Mouse (Mus musculus): ENCODE data around the gene Tmem176a. TPM values are rescaled to one million over a fixed set of nuclear protein-coding genes. Genes with fewer than 3 reads are reported as not detected.

The Tmem176a gene
- polyA plus RNA-seq, 1 experiment from 2014 or later, result 16.7 TPM

DNA sequence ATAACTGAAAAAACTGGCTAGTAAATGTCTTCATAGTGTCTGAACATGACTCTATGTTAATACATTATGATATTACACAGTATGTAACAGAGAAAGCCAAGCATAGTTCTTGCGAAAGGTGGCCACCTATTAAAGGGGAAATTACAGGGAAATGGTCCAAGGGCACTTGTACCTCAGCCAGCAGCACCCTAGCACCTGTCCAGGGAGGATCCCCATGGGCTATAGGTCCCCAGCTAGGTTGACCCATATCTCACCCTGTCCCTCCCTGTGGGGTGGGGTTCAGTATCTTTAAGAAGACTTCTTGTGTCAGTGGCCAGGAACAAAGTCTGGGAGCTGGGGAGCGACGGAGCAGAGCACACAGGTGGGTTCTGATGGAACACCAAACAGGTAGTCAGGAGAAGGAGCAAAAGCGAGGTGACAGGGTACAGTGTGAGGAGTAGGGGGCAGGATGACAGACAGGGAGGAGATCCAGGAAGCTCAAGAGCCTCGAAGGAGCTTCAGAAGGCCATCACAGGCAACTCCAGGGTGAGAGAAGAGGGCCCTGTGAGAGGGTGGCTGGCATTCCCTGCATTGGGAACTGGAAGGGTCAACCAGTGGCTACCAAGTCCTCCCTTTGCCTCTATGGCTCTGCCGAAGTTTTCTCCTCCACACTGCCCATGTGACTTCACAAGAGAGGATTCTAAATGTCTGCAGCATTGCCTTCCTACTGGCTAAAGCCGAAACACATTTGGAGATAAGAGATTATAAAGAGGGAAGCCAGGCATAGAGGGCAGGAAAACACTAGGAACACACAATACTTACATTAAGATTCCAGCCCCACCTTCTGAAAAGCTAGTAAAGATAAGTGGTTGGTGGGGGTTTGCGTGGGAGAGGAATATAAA lies 54.5 kb downstream of the Tmem176a start:
- Histone ChIP-seq H3K27ac (ENCODE audit: low read depth, low read length) (no peak overlapping the region), H3K9me3 (ENCODE audit: control insufficient read depth, low read length) (no peaks in the 10 kb centered on the region), H3K4me3 (ENCODE audit: low read depth, low read length) (no peak overlapping the region), H3K36me3 (ENCODE audit: control insufficient read depth, insufficient read depth, low read length) (no peaks in the 10 kb centered on the region), H3K27me3 (ENCODE audit: control insufficient read depth, insufficient read depth, low read length) (no peaks in the 10 kb centered on the region), H3K9ac (replicated peaks; ENCODE audit: low read depth, low read length) (no peak overlapping the region), H3K4me1 (ENCODE audit: control insufficient read depth, insufficient read depth, low read length) (no peaks in the 10 kb centered on the region), H3K4me2 (ENCODE audit: low read depth, low read length) (no peak overlapping the region)
- WGBS, result 94% methylated on average over 8 of the region's 8 CpGs
- ATAC-seq (ENCODE audit: low read depth), result no peak

DNA sequence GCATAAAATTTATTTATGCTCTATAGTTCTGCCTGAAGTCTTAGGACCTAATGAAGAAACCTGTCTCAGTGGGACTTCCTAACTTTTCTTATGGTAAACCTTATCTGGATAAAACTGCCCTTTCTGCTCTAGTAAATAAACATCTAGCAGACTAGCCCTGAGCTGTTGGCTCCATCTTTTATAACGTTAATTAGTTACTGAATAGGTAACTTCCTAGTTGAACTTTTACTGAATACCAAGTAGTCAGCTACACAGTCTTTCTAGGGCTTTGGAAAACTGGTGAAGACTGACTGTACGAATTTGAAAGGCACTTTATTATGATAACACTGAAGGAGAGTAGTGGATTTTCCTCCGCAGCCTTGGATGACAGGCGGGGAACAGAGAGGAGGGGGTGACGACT lies 55.2 kb downstream of the Tmem176a start:
- WGBS, result 83% methylated on average over 5 of the region's 5 CpGs
- H3K9me3 ChIP-seq (ENCODE audit: control insufficient read depth, low read length), result no peaks in the 10 kb centered on the region
- no peak overlapping the region for H3K9ac ChIP-seq (replicated peaks; ENCODE audit: low read depth, low read length)
- no peak overlapping the region for H3K27ac ChIP-seq (ENCODE audit: low read depth, low read length)
- no peaks in the 10 kb centered on the region for H3K36me3 ChIP-seq (ENCODE audit: control insufficient read depth, insufficient read depth, low read length)
- no peak overlapping the region for H3K4me2 ChIP-seq (ENCODE audit: low read depth, low read length)
- H3K27me3 ChIP-seq (ENCODE audit: control insufficient read depth, insufficient read depth, low read length), result no peaks in the 10 kb centered on the region
- no peak for ATAC-seq (ENCODE audit: low read depth)
- no peak overlapping the region for H3K4me3 ChIP-seq (ENCODE audit: low read depth, low read length)
- no peaks in the 10 kb centered on the region for H3K4me1 ChIP-seq (ENCODE audit: control insufficient read depth, insufficient read depth, low read length)

Other genes with a start within 250 kb of the Tmem176a start
- 38.9 and 40.8 TPM in 2 replicates for gene Repin1, start 247.0 kb upstream of the Tmem176a start, polyA plus RNA-seq (2014; fragmentation: Nextera tagmentation; extraction: Ambion mirVana)
- not detected in 2 replicates for gene Gm44965, start 247.0 kb upstream of the Tmem176a start, polyA plus RNA-seq (2014; fragmentation: Nextera tagmentation; extraction: Ambion mirVana)
- 12.3 and 17.6 TPM in 2 replicates for gene Zfp775, start 238.9 kb upstream of the Tmem176a start, polyA plus RNA-seq (2014; fragmentation: Nextera tagmentation; extraction: Ambion mirVana)
- gene AI854703, start 214.2 kb upstream of the Tmem176a start, polyA plus RNA-seq (2014; fragmentation: Nextera tagmentation; extraction: Ambion mirVana), result 20.5 and 26.9 TPM in 2 replicates
- 0.20 and 0.35 TPM in 2 replicates for gene Gimap8, start 193.7 kb upstream of the Tmem176a start, polyA plus RNA-seq (2014; fragmentation: Nextera tagmentation; extraction: Ambion mirVana)
- gene Gimap9, start 164.8 kb upstream of the Tmem176a start, polyA plus RNA-seq (2014; fragmentation: Nextera tagmentation; extraction: Ambion mirVana), result 0.70 and 1.5 TPM in 2 replicates
- gene Gimap4, start 156.4 kb upstream of the Tmem176a start, polyA plus RNA-seq (2014; fragmentation: Nextera tagmentation; extraction: Ambion mirVana), result 0.33 and 1.4 TPM in 2 replicates
- gene Gimap6, start 132.7 kb upstream of the Tmem176a start, polyA plus RNA-seq (2014; fragmentation: Nextera tagmentation; extraction: Ambion mirVana), result 5.8 and 8.9 TPM in 2 replicates
- not detected in 2 replicates for gene Gm28053, start 122.3 kb upstream of the Tmem176a start, polyA plus RNA-seq (2014; fragmentation: Nextera tagmentation; extraction: Ambion mirVana)
- not detected in 2 replicates for gene Gimap7, start 122.3 kb upstream of the Tmem176a start, polyA plus RNA-seq (2014; fragmentation: Nextera tagmentation; extraction: Ambion mirVana)
- gene Gimap1, start 101.9 kb upstream of the Tmem176a start, polyA plus RNA-seq (2014; fragmentation: Nextera tagmentation; extraction: Ambion mirVana), result 2.8 and 4.9 TPM in 2 replicates
- 0.84 and 1.5 TPM in 2 replicates for gene Gimap5, start 94.7 kb upstream of the Tmem176a start, polyA plus RNA-seq (2014; fragmentation: Nextera tagmentation; extraction: Ambion mirVana)
- gene Gimap3, start 70.1 kb upstream of the Tmem176a start, polyA plus RNA-seq (2014; fragmentation: Nextera tagmentation; extraction: Ambion mirVana), result not detected in 2 replicates
- 88.1 and 135 TPM in 2 replicates for gene Tmem176b, start 577 bp downstream of the Tmem176a start, polyA plus RNA-seq (2014; fragmentation: Nextera tagmentation; extraction: Ambion mirVana)
- not detected in 2 replicates for gene Aoc1, start 32.0 kb downstream of the Tmem176a start, polyA plus RNA-seq (2014; fragmentation: Nextera tagmentation; extraction: Ambion mirVana)
- gene 1600015I10Rik, start 89.0 kb downstream of the Tmem176a start, polyA plus RNA-seq (2014; fragmentation: Nextera tagmentation; extraction: Ambion mirVana), result not detected in 2 replicates
- not detected in 2 replicates for gene Doxl2, start 134.0 kb downstream of the Tmem176a start, polyA plus RNA-seq (2014; fragmentation: Nextera tagmentation; extraction: Ambion mirVana)
- not detected in 2 replicates for gene Svs1, start 145.9 kb downstream of the Tmem176a start, polyA plus RNA-seq (2014; fragmentation: Nextera tagmentation; extraction: Ambion mirVana)
- 0.14 and 0.21 TPM in 2 replicates for gene Gpnmb, start 195.6 kb downstream of the Tmem176a start, polyA plus RNA-seq (2014; fragmentation: Nextera tagmentation; extraction: Ambion mirVana)
- 62.8 and 71.1 TPM in 2 replicates for gene Malsu1, start 232.9 kb downstream of the Tmem176a start, polyA plus RNA-seq (2014; fragmentation: Nextera tagmentation; extraction: Ambion mirVana)

Measured in neural tube, embryonic 14.5 days (tissue).